Mouse (Mus musculus): ENCODE data around the gene Prss30. TPM values are rescaled to one million over a fixed set of nuclear protein-coding genes. Genes with fewer than 3 reads are reported as not detected.

The Prss30 gene
- polyA plus RNA-seq, 1 experiment: 6.8 TPM

- Histone ChIP-seq H3K4me1 (ENCODE audit: control insufficient read depth, insufficient read depth, low read length) (no peaks in the 10 kb centered on the region), H3K27ac (ENCODE audit: control insufficient read depth, insufficient read depth, low read depth, low read length, poor library complexity) (no peak overlapping the region), H3K4me3 (replicated peaks; ENCODE audit: control insufficient read depth, low read depth, low read length) (no peak overlapping the region)
- TF ChIP-seq POLR2A (IDR thresholded peaks at IDR 0.05; ENCODE audit: borderline replicate concordance, control insufficient read depth, low read depth, low read length) (no peak), CTCF (IDR thresholded peaks at IDR 0.05; ENCODE audit: control insufficient read depth, insufficient read depth, low read length) (no peak)
- 83% methylated on average over 4 of the region's 4 CpGs for WGBS
Measured at GRCm38 (mm10) chr17:24008105-24008504, 27.7 kb upstream of the Prss30 start.

DNA sequence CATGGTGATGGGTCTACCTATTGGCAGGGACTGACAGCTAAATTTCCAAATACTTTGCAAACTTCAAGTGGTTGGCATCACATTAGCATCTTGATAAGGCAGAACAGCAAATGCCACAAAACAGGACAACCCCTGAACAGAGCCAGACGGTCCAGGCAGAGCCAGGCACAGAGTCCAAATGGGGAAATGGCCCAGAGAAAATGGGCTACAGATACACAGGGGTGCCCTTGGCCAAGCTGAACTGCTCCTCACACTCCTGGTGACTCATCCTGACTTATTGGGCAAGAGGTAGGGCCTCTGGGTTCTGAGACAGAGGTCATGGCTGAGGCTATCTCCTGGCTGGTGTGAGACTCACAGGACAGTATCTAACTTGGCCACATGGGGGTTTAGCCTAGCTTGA lies 27.0 kb upstream of the Prss30 start:
- TF ChIP-seq POLR2A (IDR thresholded peaks at IDR 0.05; ENCODE audit: borderline replicate concordance, control insufficient read depth, low read depth, low read length) (no peak), CTCF (IDR thresholded peaks at IDR 0.05; ENCODE audit: control insufficient read depth, insufficient read depth, low read length) (no peak)
- WGBS: 41% methylated on average over 1 of the region's 1 CpGs
- Histone ChIP-seq H3K4me1 (ENCODE audit: control insufficient read depth, insufficient read depth, low read length) (no peaks in the 10 kb centered on the region), H3K4me3 (replicated peaks; ENCODE audit: control insufficient read depth, low read depth, low read length) (no peak overlapping the region), H3K27ac (ENCODE audit: control insufficient read depth, insufficient read depth, low read depth, low read length, poor library complexity) (no peak overlapping the region; the same call in 1 of the 2 replicates)

DNA sequence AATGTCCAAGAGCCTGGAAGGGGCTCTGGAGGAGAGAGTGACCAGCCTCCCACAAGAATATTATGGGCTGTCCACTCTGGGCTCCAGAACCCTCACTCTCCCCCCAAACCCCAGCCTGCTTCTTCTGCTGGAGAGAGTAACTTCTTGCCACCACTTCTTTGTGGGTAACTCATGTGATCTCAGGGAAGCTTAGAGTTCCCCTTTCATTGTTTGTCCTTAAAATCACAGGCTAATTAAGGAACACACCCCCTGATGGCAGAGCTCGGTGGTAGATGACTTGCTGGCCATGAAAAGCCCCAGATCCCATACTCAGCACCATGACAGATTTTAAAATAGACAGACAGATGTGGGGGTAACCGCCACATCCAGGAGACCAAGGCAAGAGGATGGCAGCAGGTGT lies 26.6 kb upstream of the Prss30 start:
- TF ChIP-seq CTCF (IDR thresholded peaks at IDR 0.05; ENCODE audit: control insufficient read depth, insufficient read depth, low read length) (no peak), POLR2A (IDR thresholded peaks at IDR 0.05; ENCODE audit: borderline replicate concordance, control insufficient read depth, low read depth, low read length) (no peak)
- no peaks in the 10 kb centered on the region for H3K4me1 ChIP-seq (ENCODE audit: control insufficient read depth, insufficient read depth, low read length)
- H3K4me3 ChIP-seq (replicated peaks; ENCODE audit: control insufficient read depth, low read depth, low read length): no peak overlapping the region
- no peak overlapping the region; the same call in 1 of the 2 replicates for H3K27ac ChIP-seq (ENCODE audit: control insufficient read depth, insufficient read depth, low read depth, low read length, poor library complexity)
- 12% methylated on average over 2 of the region's 2 CpGs for WGBS

GRCm38 (mm10) chr17:24005049-24005448 lies 24.7 kb upstream of the Prss30 start:
- Histone ChIP-seq H3K4me1 (ENCODE audit: control insufficient read depth, insufficient read depth, low read length) (no peaks in the 10 kb centered on the region), H3K4me3 (replicated peaks; ENCODE audit: control insufficient read depth, low read depth, low read length) (no peak overlapping the region), H3K27ac (ENCODE audit: control insufficient read depth, insufficient read depth, low read depth, low read length, poor library complexity) (no peak overlapping the region)
- no peak for TF ChIP-seq CTCF (IDR thresholded peaks at IDR 0.05; ENCODE audit: control insufficient read depth, insufficient read depth, low read length)
- no peak for TF ChIP-seq POLR2A (IDR thresholded peaks at IDR 0.05; ENCODE audit: borderline replicate concordance, control insufficient read depth, low read depth, low read length)
- WGBS: 91% methylated on average over 3 of the region's 3 CpGs

DNA sequence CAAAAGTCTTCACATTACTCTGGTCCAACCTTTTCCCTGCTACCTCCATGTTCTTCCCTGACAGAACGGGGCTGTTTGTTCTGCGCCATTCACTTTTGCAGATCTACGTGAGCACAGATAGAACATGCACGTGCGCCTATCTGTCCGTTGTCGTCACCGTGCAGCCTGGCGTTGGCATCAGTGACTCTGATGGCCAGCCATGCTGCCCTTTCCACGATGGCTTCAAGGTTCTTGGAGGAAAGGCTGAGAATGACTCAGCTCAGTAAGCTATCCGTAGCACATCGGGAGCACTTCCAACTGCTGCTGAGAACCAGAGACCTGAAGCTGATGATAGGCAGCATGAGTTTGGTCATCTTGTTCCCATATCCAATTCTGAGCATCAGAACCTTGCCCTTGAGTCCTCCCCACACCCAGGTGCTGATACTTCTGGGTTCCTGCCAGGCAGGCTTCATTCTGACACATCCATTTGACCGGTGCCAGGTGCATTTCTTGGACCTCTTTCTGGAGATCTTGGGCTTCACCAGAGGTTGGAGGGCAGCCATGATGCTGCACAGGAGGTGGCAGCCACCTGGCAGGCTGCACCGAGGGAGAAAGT lies 23.8 kb upstream of the Prss30 start:
- TF ChIP-seq CTCF (IDR thresholded peaks at IDR 0.05; ENCODE audit: control insufficient read depth, insufficient read depth, low read length) (no peak), POLR2A (IDR thresholded peaks at IDR 0.05; ENCODE audit: borderline replicate concordance, control insufficient read depth, low read depth, low read length) (no peak)
- no peak overlapping the region for H3K27ac ChIP-seq (ENCODE audit: control insufficient read depth, insufficient read depth, low read depth, low read length, poor library complexity)
- no peak overlapping the region for H3K4me3 ChIP-seq (replicated peaks; ENCODE audit: control insufficient read depth, low read depth, low read length)
- 89% methylated on average over 14 of the region's 14 CpGs for WGBS
- no peaks in the 10 kb centered on the region for H3K4me1 ChIP-seq (ENCODE audit: control insufficient read depth, insufficient read depth, low read length)

DNA sequence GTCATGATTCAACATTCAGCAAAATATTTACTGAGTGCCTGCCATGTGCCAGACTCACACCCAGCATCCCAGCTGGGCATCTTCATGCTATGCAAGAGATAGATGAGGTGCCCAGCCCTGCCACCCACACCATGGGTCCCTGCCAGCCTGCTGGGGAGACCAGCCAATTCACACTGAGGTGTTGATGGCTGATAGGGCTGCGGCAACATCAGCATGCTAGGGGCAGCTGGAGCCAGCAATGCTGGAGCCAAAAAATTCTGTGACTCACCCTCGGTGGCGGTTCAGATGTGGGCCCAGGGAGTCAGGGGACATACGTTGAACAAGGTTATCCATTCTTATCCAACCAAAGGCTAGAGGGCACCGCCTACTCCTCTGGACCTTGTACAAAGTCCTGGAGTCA lies 20.0 kb upstream of the Prss30 start:
- no peak for TF ChIP-seq CTCF (IDR thresholded peaks at IDR 0.05; ENCODE audit: control insufficient read depth, insufficient read depth, low read length)
- no peak for TF ChIP-seq POLR2A (IDR thresholded peaks at IDR 0.05; ENCODE audit: borderline replicate concordance, control insufficient read depth, low read depth, low read length)
- H3K4me3 ChIP-seq (replicated peaks; ENCODE audit: control insufficient read depth, low read depth, low read length): no peak overlapping the region
- H3K4me1 ChIP-seq (ENCODE audit: control insufficient read depth, insufficient read depth, low read length): no peaks in the 10 kb centered on the region
- 62% methylated on average over 5 of the region's 5 CpGs for WGBS
- H3K27ac ChIP-seq (ENCODE audit: control insufficient read depth, insufficient read depth, low read depth, low read length, poor library complexity): no peak overlapping the region

- no peak for TF ChIP-seq CTCF (IDR thresholded peaks at IDR 0.05; ENCODE audit: control insufficient read depth, insufficient read depth, low read length)
- TF ChIP-seq POLR2A (IDR thresholded peaks at IDR 0.05; ENCODE audit: borderline replicate concordance, control insufficient read depth, low read depth, low read length): no peak
- 41% methylated on average over 6 of the region's 6 CpGs for WGBS
- Histone ChIP-seq H3K4me3 (replicated peaks; ENCODE audit: control insufficient read depth, low read depth, low read length) (no peak overlapping the region), H3K27ac (ENCODE audit: control insufficient read depth, insufficient read depth, low read depth, low read length, poor library complexity) (no peak overlapping the region), H3K4me1 (ENCODE audit: control insufficient read depth, insufficient read depth, low read length) (no peaks in the 10 kb centered on the region)
Measured at GRCm38 (mm10) chr17:23998383-23998782, 18.0 kb upstream of the Prss30 start.

GRCm38 (mm10) chr17:23997901-23998300 lies 17.5 kb upstream of the Prss30 start, which contains the start of gene Prss22:
Gene Prss22 (minus strand): TSS chr17:23998100.
- Histone ChIP-seq H3K27ac (ENCODE audit: control insufficient read depth, insufficient read depth, low read depth, low read length, poor library complexity) (no peak within 1 kb of the TSS), H3K4me1 (ENCODE audit: control insufficient read depth, insufficient read depth, low read length) (no peaks in the 10 kb centered on the region), H3K4me3 (replicated peaks; ENCODE audit: control insufficient read depth, low read depth, low read length) (no peak within 1 kb of the TSS)
- 61% methylated on average over 2 of the region's 2 CpGs for WGBS
- TF ChIP-seq CTCF (IDR thresholded peaks at IDR 0.05; ENCODE audit: control insufficient read depth, insufficient read depth, low read length) (no peak), POLR2A (IDR thresholded peaks at IDR 0.05; ENCODE audit: borderline replicate concordance, control insufficient read depth, low read depth, low read length) (no peak)

DNA sequence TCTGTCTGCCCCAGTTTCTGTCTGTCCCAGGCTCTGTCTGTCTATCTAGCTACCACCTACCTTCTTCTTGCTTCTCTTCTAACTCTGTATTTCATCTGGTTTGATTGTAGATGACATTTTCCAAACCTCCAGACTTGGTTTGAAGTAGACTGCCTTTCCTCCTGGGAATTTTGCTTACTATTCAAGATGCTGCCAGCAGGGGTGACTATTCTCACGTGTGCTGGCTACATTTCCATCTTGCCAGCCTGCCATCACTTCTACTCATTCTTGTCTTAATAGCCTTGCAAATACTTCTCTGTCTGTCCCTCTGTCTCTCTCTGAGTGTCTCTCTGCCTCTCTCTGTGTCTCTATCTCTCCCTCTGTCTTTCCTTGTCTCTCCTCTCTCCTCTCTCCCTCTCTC lies 15.1 kb upstream of the Prss30 start:
- WGBS: 47% methylated on average over 1 of the region's 1 CpGs
- no peak overlapping the region for H3K27ac ChIP-seq (ENCODE audit: control insufficient read depth, insufficient read depth, low read depth, low read length, poor library complexity)
- no peak overlapping the region for H3K4me3 ChIP-seq (replicated peaks; ENCODE audit: control insufficient read depth, low read depth, low read length)
- H3K4me1 ChIP-seq (ENCODE audit: control insufficient read depth, insufficient read depth, low read length): no peaks in the 10 kb centered on the region
- TF ChIP-seq POLR2A (IDR thresholded peaks at IDR 0.05; ENCODE audit: borderline replicate concordance, control insufficient read depth, low read depth, low read length): no peak
- TF ChIP-seq CTCF (IDR thresholded peaks at IDR 0.05; ENCODE audit: control insufficient read depth, insufficient read depth, low read length): no peak
